Mouse (Mus musculus) v-Abl transformed pro-B cells (cell line): ENCODE results near the gene Crp.

ENCODE experiments used
- in situ Hi-C, 2 experiments: fragments of 400-800 bp; cut with MboI; formaldehyde crosslinking; loops; one replicate each; pipeline ENCODE4 v1.15.1; 2025; ENCODE audit not compliant: unreplicated experiment in 2 of 2

Crp gene

GRCm38 (mm10) chr1:172711396-172711795 lies 13.5 kb downstream of the Crp start:
- in situ Hi-C loops, result no loop called here

DNA sequence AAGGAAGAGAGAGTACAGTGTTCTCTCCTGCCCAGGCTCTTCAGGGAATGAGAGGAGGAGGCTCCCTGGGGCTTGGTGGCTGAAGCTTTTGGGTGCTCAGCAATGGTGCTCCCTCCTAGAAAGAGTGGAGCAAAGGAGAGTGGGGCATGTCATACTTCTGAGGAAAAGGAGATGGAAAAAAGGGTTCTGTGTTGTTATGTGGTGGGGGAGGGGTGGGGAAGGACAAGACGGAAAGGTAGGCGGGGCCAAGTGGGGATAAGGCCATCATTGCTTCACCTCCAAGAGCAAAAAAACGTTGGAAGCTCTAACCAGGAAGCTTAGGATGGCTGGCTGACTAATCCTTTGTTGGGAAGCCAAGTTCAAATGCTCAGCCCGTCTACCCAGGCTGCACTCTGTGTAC lies 14.1 kb downstream of the Crp start:
- in situ Hi-C loops, result no loop called here

GRCm38 (mm10) chr1:172751241-172751640 lies 53.4 kb downstream of the Crp start:
- in situ Hi-C loops, result no loop called here

GRCm38 (mm10) chr1:172755151-172755550 lies 57.3 kb downstream of the Crp start:
- in situ Hi-C loops, result no loop called here

DNA sequence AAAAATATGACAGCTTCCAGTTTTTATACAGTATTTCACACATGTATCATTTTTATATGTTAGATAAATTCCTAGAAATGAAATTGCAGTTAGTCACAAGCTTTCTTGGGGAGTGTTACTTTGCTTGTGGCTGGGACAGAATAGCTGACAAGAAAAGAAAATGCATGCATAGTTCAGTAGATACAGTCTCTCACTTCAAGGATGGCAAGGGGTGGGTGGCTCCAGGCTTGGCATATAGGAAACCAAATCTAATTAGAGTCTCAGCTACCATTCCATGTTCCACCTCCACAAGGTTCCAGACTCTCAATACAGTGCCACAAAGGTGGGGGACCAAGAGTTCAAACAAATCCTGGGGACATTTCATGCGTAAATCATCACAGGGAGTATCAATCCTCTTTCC lies 61.7 kb downstream of the Crp start:
- in situ Hi-C loops, result no loop called here

DNA sequence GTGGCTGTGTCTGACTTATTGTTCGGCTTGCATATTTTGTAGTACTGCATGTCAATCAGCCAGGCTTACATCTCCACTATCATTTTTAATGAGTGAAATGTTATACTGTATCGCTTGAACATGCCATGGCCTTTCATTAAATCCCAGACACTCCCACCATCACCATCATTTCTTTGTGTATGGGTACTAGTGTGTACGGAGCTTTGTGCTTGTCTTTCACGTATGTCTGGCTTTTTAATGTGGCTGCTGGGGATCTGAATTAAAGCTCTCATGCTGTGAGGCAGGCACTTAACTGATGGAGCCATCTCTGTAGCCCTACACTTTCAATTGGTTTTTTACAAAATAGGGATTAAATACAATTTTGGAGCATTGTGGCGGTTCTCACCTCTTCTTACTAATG lies 81.3 kb downstream of the Crp start:
- in situ Hi-C loops, result no loop called here

- in situ Hi-C loops, result no loop called here
Measured at GRCm38 (mm10) chr1:172785322-172785721, 87.5 kb downstream of the Crp start.

DNA sequence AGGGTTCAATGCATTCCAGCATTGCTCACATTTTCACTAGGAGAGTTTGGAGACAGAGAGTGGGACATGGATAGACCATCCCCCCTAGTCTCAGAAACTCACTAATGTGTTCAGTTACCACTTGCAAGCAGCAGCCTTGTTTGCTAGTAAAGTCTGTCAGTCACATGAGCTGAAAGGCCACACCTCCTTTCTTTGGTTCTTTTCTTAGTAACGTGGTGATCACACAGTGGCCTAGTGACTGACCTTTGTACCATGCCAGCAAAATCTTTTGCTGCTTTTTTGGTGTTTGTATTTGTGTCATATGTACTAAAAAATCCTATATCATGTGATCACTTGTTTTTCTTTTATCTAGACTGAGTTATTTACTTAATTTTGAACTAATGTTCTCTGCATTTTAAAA lies 88.0 kb downstream of the Crp start:
- in situ Hi-C loops, result no loop called here

DNA sequence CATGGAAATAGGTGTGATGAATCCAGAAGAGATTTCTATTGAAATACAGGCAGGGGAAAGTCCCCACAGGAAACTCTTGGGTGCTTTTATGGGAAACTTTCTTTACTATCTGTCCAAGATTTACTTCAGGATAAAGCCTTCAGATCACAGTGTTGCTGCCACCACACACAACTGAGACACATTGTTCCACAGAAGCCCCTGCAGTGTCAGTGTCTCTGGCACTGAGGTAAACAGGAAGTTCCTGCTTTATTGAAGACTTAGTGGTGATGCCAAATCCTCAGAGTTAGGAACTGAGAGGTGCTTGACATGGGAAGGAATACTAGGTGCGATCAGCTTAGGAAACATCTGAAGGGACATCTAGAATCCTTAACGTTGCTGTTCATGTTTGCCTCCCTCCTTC lies 131.1 kb downstream of the Crp start:
- in situ Hi-C loops, result no loop called here

- in situ Hi-C loops, result no loop called here
Measured at GRCm38 (mm10) chr1:172847044-172847761, 149.3 kb downstream of the Crp start.

DNA sequence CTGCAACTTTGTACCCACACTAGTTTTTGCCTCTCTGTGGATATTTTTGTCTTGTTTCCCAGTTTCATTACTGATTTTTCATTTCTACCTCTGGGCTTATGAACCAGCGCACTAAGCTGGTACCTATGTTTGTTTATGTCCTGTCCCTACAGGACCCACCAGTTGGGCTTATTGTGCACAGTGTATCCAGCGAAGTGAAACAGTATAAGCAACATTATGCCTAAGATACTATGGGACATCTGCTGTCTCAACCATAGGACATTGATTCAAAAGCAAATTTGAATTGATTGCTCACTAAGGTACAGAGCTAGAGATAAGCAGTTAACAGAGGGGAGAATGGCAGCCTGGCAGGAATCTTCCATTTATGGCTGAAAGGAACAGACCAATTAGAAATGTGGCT lies 150.3 kb downstream of the Crp start:
- in situ Hi-C loops, result no loop called here

DNA sequence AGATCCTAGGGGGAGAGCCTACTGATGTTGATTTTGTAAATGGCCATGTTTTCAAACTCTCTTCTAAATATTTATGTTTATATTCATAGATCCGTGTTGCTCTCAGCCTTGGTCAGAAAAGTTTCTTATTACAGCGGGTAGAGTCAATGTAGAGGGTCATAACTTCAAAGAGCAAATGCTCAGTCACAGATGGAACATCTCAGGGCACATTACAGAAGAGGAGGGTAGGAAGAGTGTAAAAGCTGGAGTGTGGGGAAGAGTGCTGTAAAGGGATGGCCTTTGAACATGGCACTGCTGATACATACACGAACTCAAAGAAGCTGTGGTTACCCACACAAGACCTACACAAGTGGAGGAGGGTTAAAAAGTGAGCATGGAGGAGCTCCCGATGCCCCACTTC lies 177.4 kb downstream of the Crp start:
- in situ Hi-C loops, result no loop called here

DNA sequence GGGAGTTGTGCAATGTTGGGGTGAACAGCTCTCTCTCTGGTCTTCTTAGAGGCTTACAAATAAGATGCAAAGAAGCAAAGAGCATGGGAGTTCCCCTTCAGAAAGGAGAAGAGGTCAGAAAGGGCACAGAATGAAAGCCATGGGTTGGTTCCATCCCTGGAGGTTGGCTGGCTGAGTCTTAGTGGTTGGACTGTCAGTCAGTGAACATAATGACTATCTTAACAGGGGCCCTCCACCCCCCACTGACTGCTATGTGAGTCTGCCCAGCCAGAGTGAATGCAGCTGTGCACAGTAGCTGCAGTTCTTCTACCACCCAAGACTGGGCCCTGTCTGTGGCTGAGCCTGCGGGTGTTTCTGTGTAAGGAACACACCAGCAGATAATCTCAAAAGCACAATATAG lies 178.8 kb downstream of the Crp start:
- in situ Hi-C loops, result no loop called here
